Mouse (Mus musculus): ENCODE data around the gene Hapln4. TPM values are rescaled to one million over a fixed set of nuclear protein-coding genes. Genes with fewer than 3 reads are reported as not detected.
"Not testable (repeated sequence)": the region's sequence is repeated elsewhere in the genome, so short reads cannot be mapped to it uniquely, and the experiment has no call there.

The Hapln4 gene
- polyA plus RNA-seq (2015; fragmentation: Nextera tagmentation; extraction: Ambion mirVana), result 0.04 TPM in 1 of 2 replicates, not detected in the other

DNA sequence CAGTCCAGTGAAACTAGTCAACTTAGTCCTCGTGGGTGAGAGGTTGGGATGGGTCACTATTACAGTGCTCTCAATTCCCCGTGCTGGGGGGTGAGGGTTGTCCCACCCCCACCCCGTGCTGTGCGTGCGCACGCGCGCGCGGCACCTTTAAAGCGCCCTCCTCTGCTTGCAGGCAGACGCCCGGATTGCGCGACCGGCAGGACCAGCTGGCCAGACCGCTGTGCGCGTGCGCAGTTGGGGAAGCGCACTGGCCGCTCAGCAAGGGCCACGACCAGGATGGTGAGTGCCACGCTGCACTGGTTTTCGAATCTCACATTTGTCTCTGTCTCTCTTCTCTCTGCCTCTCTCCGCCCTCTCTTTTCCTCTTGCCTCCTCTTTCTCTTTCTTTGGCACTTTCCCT is at the start of gene Hapln4:
TSS of gene Hapln4 (plus strand) at position 173 of the 400 bp plus-strand sequence.
- Histone ChIP-seq H3K4me3 (ENCODE audit: low read depth, low read length) (peak within 1 kb of the TSS; percentile 32), H3K27ac (ENCODE audit: low read length) (no peak within 1 kb of the TSS), H3K9ac (ENCODE audit: low read depth, low read length) (no peak within 1 kb of the TSS), H3K4me1 (ENCODE audit: control insufficient read depth, low read depth, low read length) (peaks cover 3% of the 10 kb centered on the region; the same call in 1 of the 2 replicates), H3K9me3 (replicated peaks; ENCODE audit: control insufficient read depth, low read length) (no peaks in the 10 kb centered on the region), H3K4me2 (ENCODE audit: low read depth, low read length) (peak within 1 kb of the TSS; percentile 45), H3K27me3 (ENCODE audit: control insufficient read depth, insufficient read depth, low read depth, low read length) (peaks cover 59% of the 10 kb centered on the region), H3K36me3 (ENCODE audit: control insufficient read depth, insufficient read depth) (no peaks in the 10 kb centered on the region)
- WGBS (ENCODE audit: insufficient replicate concordance), result under 1% methylated on average over 26 of the region's 26 CpGs
- ATAC-seq (ENCODE audit: low read depth), result no peak

DNA sequence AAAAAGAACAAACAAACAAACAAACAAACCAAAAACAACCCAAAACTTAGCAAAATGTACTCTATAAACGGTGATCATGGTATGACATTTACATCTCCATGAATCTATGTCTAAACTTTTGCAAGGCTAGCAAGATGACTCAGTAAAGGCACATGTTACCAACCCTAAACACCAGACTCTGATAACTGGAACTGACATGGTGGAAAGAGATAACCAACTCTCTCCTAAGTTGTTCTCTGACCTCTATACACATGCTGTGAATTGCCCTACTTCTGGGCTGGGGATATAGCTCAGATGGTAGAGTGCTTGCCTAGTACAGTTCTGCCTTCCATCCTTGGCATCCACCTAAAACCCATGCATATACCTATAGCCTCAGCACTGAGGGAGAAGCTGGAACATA is 45.3 kb upstream of the Hapln4 start:
- 0 out of 2 replicates have a peak overlapping the region, but pooled peaks have one; percentile 21 for H3K9ac ChIP-seq (ENCODE audit: low read depth, low read length)
- WGBS (ENCODE audit: insufficient replicate concordance), result 39% methylated on average over 1 of the region's 1 CpGs
- H3K4me2 ChIP-seq (ENCODE audit: low read depth, low read length), result peak overlapping the region; percentile 38

DNA sequence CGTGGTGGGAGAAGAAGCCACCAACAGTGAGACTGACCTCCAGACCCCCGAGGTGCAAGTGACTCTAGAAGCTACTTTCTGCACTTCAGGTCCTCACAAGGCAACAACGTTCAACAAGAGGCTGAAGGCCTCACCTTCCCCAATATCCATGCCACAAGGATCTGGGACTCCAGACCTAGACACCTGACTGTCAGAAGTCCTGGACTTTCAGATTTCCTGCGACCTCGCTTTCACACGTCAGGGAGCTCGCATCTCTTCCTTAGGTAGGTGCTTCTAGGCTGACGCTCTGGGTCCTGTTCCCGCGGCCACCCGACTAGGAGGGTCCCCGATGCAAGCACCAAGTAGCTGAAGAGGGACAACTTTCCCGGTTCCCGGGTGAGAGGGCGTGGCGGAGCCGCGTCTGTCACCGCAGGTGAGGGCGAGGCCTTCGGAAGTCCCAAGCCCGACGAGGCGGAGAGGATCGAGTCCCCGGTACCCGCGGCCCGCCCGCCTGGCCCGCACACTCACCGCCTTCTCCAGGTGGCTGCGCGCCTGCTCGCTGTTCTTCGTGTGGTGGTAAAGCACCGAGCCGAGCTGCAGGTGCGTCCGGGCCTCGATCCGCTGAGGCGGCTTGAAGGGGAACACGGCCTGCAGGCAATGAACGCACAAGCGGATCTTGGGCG is 41.2 kb upstream of the Hapln4 start:
- Histone ChIP-seq H3K27ac (ENCODE audit: low read length) (peak overlapping the region; percentile 92), H3K9ac (ENCODE audit: low read depth, low read length) (peak overlapping the region; percentile 97), H3K4me3 (ENCODE audit: low read depth, low read length) (peak overlapping the region; percentile 97), H3K27me3 (ENCODE audit: control insufficient read depth, insufficient read depth, low read depth, low read length) (no peaks in the 10 kb centered on the region), H3K4me1 (ENCODE audit: control insufficient read depth, low read depth, low read length) (peaks cover 56% of the 10 kb centered on the region), H3K4me2 (ENCODE audit: low read depth, low read length) (peak overlapping the region; percentile 90), H3K9me3 (replicated peaks; ENCODE audit: control insufficient read depth, low read length) (no peaks in the 10 kb centered on the region), H3K36me3 (ENCODE audit: control insufficient read depth, insufficient read depth) (no peaks in the 10 kb centered on the region)
- under 1% methylated on average over 47 of the region's 47 CpGs for WGBS (ENCODE audit: insufficient replicate concordance)
- peak; percentile 45 for ATAC-seq (ENCODE audit: low read depth)

More for the DNA sequence above, 45.3 kb upstream of the Hapln4 start:
- Histone ChIP-seq H3K27ac (ENCODE audit: low read length) (peak overlapping the region; percentile 83), H3K27me3 (ENCODE audit: control insufficient read depth, insufficient read depth, low read depth, low read length) (no peaks in the 10 kb centered on the region), H3K36me3 (ENCODE audit: control insufficient read depth, insufficient read depth) (peaks cover 4% of the 10 kb centered on the region; the same call in 1 of the 2 replicates), H3K9me3 (replicated peaks; ENCODE audit: control insufficient read depth, low read length) (no peaks in the 10 kb centered on the region), H3K4me1 (ENCODE audit: control insufficient read depth, low read depth, low read length) (peaks cover 47% of the 10 kb centered on the region), H3K4me3 (ENCODE audit: low read depth, low read length) (no peak overlapping the region)
- ATAC-seq (ENCODE audit: low read depth), result peak; percentile 45

DNA sequence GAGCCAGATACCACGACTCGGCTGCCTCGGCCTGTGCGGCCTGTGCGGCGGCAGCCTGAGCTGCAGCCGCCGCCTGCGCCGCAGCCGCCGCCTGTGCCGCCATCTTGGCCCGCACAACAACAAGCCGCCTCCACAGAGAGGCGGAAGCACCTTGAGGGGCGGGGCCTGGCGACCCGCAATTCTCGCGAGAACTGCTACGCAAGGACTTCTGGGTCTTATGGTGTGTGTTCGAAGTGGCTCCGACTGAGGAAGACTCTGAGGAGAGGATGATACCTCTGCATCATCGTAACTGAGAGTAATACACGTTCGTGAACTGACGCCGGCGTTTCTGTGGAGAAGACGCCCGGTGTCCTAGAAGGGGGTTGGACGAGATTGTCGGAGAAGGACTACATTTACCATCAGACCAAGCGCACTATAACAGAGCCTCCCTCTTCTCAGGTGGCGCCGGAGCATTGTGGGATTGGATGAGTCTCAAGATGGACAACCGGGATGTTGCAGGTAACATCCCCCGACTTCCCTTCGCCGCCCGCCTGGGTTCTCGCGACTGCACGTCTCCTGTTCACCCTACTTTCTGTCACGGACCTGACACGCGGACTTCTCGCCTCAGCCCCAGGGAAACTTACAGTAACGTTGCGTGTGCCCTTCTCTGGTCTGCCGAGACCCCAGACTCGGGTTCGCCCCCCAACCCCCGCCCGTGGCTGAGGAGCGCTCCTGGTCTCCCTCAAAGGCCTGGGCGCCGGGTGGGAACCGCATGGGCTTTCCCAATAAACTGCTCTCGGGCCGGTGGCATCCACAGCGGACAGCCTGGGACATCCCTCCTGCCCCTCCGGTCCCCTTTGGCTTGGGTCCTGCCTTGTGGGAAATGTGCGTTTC is 40.4 kb upstream of the Hapln4 start, which contains the start of the genes Mau2 and Sugp1:
TSS of gene Mau2 (minus strand) at position 152 of the 873 bp plus-strand sequence.
TSS of gene Sugp1 (plus strand) at position 231 of the 873 bp plus-strand sequence.
- Histone ChIP-seq H3K4me1 (ENCODE audit: control insufficient read depth, low read depth, low read length) (peaks cover 48% of the 10 kb centered on the region), H3K27ac (ENCODE audit: low read length) (peak within 1 kb of the TSS; percentile 92)
- WGBS (ENCODE audit: insufficient replicate concordance), result under 1% methylated on average over 65 of the region's 65 CpGs

GRCm38 (mm10) chr8:70043996-70044395 is 39.3 kb upstream of the Hapln4 start:
- H3K9ac ChIP-seq (ENCODE audit: low read depth, low read length), result peak overlapping the region; percentile 97
- H3K4me2 ChIP-seq (ENCODE audit: low read depth, low read length), result peak overlapping the region; percentile 93
- H3K27me3 ChIP-seq (ENCODE audit: control insufficient read depth, insufficient read depth, low read depth, low read length), result no peaks in the 10 kb centered on the region
- no peaks in the 10 kb centered on the region for H3K9me3 ChIP-seq (replicated peaks; ENCODE audit: control insufficient read depth, low read length)
- no peak overlapping the region for H3K27ac ChIP-seq (ENCODE audit: low read length)
- H3K4me3 ChIP-seq (ENCODE audit: low read depth, low read length), result peak overlapping the region; percentile 97
- ATAC-seq (ENCODE audit: low read depth), result no peak
- H3K4me1 ChIP-seq (ENCODE audit: control insufficient read depth, low read depth, low read length), result peaks cover 40% of the 10 kb centered on the region
- WGBS (ENCODE audit: insufficient replicate concordance), result 78% methylated on average over 5 of the region's 5 CpGs
- H3K36me3 ChIP-seq (ENCODE audit: control insufficient read depth, insufficient read depth), result peaks cover 3% of the 10 kb centered on the region

More for the DNA sequence above, 40.4 kb upstream of the Hapln4 start, which contains the start of the genes Mau2 and Sugp1:
- Histone ChIP-seq H3K36me3 (ENCODE audit: control insufficient read depth, insufficient read depth) (no peaks in the 10 kb centered on the region), H3K9ac (ENCODE audit: low read depth, low read length) (peak within 1 kb of the TSS; percentile 97), H3K9me3 (replicated peaks; ENCODE audit: control insufficient read depth, low read length) (no peaks in the 10 kb centered on the region), H3K4me3 (ENCODE audit: low read depth, low read length) (peak within 1 kb of the TSS; percentile 97), H3K4me2 (ENCODE audit: low read depth, low read length) (peak within 1 kb of the TSS; percentile 93), H3K27me3 (ENCODE audit: control insufficient read depth, insufficient read depth, low read depth, low read length) (no peaks in the 10 kb centered on the region)
- peak; percentile 90 for ATAC-seq (ENCODE audit: low read depth)

DNA sequence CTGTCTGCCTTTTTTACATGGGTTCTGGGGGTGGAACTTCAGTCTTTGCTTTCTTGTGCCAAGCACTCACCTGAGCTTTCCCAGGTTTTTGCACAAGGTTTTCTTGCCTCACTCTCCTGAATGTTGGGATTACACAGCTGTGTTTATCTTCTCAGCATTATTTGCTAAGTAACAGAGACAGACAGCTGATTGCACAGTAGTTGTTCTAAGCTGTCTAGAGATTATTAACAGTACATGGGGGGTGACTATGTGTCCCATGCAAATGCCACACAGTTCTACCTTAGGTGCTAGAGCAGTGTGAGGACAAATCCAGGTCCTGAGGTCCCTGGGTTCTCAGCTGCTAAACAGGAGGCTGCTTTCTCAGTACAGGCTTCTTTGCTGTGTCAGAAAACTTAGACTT is 33.6 kb upstream of the Hapln4 start:
- Histone ChIP-seq H3K9me3 (replicated peaks; ENCODE audit: control insufficient read depth, low read length) (no peaks in the 10 kb centered on the region), H3K4me2 (ENCODE audit: low read depth, low read length) (no peak overlapping the region), H3K27ac (ENCODE audit: low read length) (no peak overlapping the region), H3K9ac (ENCODE audit: low read depth, low read length) (no peak overlapping the region), H3K4me1 (ENCODE audit: control insufficient read depth, low read depth, low read length) (peaks cover 2% of the 10 kb centered on the region; the same call in 1 of the 2 replicates), H3K4me3 (ENCODE audit: low read depth, low read length) (no peak overlapping the region), H3K27me3 (ENCODE audit: control insufficient read depth, insufficient read depth, low read depth, low read length) (no peaks in the 10 kb centered on the region), H3K36me3 (ENCODE audit: control insufficient read depth, insufficient read depth) (peaks cover 15% of the 10 kb centered on the region)
- peak; percentile 47; the same call in 1 of the 2 replicates for ATAC-seq (ENCODE audit: low read depth)

GRCm38 (mm10) chr8:70050434-70050833 is 32.8 kb upstream of the Hapln4 start:
- WGBS (ENCODE audit: insufficient replicate concordance), result 76% methylated on average over 5 of the region's 5 CpGs
- H3K36me3 ChIP-seq (ENCODE audit: control insufficient read depth, insufficient read depth), result peaks cover 15% of the 10 kb centered on the region
- H3K4me3 ChIP-seq (ENCODE audit: low read depth, low read length), result not testable (repeated sequence)

GRCm38 (mm10) chr8:70057721-70058120 is 25.5 kb upstream of the Hapln4 start:
- Histone ChIP-seq H3K27ac (ENCODE audit: low read length) (no peak overlapping the region), H3K4me2 (ENCODE audit: low read depth, low read length) (no peak overlapping the region), H3K4me1 (ENCODE audit: control insufficient read depth, low read depth, low read length) (no peaks in the 10 kb centered on the region), H3K9me3 (replicated peaks; ENCODE audit: control insufficient read depth, low read length) (no peaks in the 10 kb centered on the region), H3K9ac (ENCODE audit: low read depth, low read length) (no peak overlapping the region), H3K27me3 (ENCODE audit: control insufficient read depth, insufficient read depth, low read depth, low read length) (no peaks in the 10 kb centered on the region), H3K4me3 (ENCODE audit: low read depth, low read length) (no peak overlapping the region), H3K36me3 (ENCODE audit: control insufficient read depth, insufficient read depth) (peaks cover 15% of the 10 kb centered on the region)
- WGBS (ENCODE audit: insufficient replicate concordance), result 96% methylated on average over 1 of the region's 1 CpGs
- ATAC-seq (ENCODE audit: low read depth), result no peak

More at GRCm38 (mm10) chr8:70050434-70050833, 32.8 kb upstream of the Hapln4 start:
- H3K27ac ChIP-seq (ENCODE audit: low read length); H3K4me2 ChIP-seq (ENCODE audit: low read depth, low read length); H3K9me3 ChIP-seq (replicated peaks; ENCODE audit: control insufficient read depth, low read length); H3K9ac ChIP-seq (ENCODE audit: low read depth, low read length); H3K27me3 ChIP-seq (ENCODE audit: control insufficient read depth, insufficient read depth, low read depth, low read length); ATAC-seq (ENCODE audit: low read depth); H3K4me1 ChIP-seq (ENCODE audit: control insufficient read depth, low read depth, low read length): not testable (repeated sequence)

Measured in liver, embryonic 16.5 days (tissue).